Mouse (Mus musculus) megakaryocyte, embryonic 14.5 days (primary cell): ENCODE results near the gene Cdc42bpb.

Experiments used
- FLI1 ChIP-seq: IDR thresholded peaks from 2 replicates; pipeline ENCODE4 v1.6.1; 2012; ENCODE audit warnings: low read length, inconsistent platforms, mixed read lengths
- GATA1 ChIP-seq: IDR thresholded peaks from 3 replicates; pipeline ENCODE4 v1.6.1; 2012; ENCODE audit warnings: mixed read lengths, low read length, inconsistent platforms, borderline replicate concordance

GRCm38 (mm10) chr12:111333020-111333605, 44.4 kb downstream of the Cdc42bpb start:
- TF ChIP-seq GATA1 (no peak), FLI1 (no peak)
